Mouse (Mus musculus) mature B cell (primary cell): ENCODE measurements around the gene Leo1.

ENCODE experiments used
- in situ Hi-C: fragments of 300-500 bp; cut with MboI; formaldehyde crosslinking; loops from 2 replicates; pipeline ENCODE4 v1.14.3; 2019

The Leo1 gene

DNA sequence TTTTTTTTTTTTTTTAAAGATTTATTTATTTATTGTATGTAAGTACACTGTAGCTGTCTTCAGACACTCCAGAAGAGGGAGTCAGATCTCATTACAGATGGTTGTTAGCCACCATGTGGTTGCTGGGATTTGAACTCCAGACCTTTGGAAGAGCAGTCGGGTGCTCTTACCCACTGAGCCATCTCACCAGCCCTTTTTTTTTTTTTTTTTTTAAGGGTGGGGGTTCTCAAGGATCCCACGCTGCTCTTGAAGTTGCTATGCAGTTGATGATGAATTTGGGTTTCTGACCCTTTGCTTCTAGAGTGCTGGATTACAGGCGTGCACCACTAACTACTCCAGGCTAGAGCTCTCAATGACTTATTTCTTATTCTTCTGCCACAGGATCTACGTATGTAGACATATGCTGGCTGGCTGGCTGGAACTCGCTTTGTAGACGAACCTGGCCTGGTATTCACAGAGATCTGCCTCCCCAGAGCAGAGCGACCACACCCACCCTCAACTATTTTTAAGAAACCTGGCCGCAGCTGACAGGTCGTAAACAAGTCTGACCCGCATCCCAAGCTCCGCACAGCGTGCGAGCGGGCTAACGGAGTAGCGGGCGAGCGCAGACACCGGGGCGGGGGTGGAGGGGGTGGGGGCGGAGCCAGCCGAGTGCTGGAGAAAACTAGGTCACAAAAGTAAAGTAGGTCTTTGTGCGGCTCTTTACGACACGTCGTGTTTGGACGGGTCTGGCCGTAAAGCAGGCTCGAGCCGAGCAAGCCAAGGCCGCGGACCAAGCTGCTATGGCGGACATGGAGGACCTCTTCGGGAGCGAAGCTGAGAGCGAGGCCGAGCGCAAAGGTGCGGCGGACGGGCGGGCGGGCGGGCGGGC lies at the start of gene Leo1:
TSS of gene Leo1 (plus strand) at position 729 of the 871 bp plus-strand sequence.
- in situ Hi-C loops: no loop called here

DNA sequence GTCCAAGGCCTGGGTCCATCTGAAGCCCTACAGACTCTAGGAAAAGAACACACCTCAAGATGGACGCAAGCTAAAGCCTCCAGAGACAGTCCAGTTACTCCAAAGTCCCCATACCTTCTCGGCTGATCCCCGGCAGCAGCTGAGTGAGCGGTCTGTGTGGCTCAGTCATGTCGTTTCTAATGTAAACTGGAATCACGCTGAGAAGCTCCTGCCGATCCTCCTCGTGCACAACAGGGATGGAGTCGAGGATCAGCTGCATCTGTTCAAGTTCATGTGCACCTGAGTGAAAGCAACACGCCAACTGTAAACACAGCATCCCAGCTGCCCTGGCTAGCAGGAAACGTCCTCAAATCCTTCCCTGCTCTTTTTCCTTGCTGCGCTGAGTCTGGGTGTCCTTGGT lies 48.1 kb upstream of the Leo1 start:
- in situ Hi-C loops: no loop called here

DNA sequence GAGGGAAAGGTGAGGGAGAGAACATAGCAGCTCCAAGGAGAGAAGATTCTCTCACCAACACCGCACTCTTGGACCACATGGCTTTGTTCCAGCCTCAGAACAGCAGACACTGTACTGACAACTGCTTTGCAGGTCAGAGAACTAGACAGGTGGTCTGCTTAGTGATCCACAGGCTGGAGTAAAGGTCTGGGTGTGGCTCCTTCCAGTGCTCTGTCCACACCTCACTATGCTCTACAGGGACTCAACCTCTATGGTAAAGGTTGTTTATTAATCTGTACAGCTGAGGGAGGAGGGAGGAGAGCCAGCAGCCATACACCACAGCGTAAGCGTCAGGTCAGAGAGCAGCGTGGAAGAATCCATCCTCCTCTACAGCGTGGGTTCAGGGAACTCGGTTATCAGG lies 45.4 kb upstream of the Leo1 start:
- in situ Hi-C loops: no loop called here

DNA sequence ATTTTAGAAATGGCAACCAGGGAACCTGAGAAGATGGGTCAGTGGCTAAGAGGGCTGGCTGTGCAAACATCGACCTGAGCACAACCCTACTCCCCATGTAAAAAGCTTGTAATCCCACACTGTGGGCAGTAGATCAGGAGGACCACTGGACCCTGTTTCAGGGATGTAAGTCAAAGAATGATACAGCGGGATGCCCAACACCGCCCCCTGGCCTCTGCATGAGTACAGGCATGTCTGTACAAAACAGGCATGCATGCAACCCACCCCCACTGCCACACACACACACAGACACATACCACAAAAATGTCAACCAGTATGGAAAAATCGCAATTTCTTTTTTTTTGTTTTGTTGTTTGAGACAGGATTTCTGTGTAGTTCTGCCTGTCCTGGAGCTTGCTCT lies 42.3 kb upstream of the Leo1 start:
- in situ Hi-C loops: no loop called here

DNA sequence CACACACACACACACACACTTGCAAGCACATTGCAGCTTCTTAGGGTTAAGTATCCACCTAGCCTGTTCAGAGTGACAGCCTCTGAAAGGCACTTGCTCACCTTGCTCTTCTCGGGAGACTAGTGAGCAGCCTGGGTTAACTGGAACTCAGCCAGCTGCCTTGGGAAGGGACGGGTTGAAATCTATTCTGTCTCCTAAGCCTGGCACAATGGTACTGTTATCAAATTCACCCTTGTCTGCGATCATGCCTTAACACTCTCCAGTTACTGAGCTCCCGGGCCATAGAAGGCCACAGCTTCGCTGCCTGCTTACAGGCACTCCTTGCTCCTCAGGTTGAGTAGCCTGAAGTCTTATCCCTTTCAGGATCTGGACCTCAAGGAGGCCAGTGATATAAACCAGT lies 40.7 kb upstream of the Leo1 start:
- in situ Hi-C loops: no loop called here

DNA sequence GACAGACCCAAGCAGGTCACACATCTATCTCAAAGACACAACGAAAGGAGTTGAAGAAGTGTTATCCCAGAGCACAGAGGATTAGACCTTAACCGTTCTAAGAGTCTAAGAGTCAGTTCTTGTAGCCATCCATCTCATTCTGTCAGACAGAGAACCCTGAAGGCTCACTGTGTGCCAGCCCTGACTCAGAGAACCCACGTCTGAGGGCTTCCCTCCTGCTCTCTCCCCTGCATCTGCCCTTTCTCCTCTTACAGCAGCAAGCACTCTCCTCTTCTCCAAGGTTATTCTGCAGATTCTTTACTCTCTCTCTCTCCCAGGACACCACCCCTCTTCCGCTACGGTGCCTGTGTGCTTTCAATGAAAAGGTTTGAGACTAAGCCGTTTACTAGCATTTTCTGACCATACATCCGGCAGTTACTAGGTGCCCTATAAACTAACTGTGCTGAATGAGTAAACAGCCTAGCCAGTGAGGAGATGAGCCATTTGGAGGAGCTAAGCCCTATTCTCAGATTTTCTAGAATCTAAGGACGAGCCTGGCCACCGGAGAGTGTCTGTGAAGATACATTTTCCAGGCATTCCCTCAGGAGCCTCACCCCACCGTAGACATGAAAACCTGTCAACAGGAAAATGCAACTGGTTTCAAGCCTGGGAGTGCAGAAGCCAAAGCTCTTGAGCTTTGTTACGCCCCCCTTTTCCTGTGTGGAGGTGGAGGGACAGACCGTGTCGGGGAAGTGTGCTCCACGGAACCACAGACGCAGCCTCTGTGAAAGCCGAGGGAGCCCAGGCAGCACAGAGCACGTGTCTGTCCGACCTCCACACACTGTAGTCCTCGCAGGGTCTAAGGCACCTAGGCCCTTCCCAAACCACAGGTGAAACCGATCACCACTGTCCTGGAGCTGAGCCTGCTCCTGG lies 39.5 kb upstream of the Leo1 start:
- in situ Hi-C loops: no loop called here

DNA sequence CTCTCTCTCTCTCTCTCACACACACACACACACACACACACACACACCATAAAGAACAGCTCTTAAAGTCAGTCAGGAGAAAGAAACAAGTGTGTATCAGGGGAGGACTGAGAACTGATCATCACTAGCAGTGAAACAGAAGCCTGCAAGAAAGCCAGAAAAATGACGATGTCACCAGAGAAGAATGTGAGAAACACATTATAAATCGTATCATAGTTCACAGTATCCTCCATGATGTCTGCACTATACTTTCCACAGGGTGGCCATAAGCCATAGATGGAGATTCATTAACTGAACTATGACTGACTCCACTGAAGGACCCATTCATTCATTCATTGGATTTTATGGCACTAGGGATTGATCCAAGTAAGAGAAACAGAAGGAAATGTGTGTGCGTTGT lies 37.8 kb upstream of the Leo1 start:
- in situ Hi-C loops: no loop called here

DNA sequence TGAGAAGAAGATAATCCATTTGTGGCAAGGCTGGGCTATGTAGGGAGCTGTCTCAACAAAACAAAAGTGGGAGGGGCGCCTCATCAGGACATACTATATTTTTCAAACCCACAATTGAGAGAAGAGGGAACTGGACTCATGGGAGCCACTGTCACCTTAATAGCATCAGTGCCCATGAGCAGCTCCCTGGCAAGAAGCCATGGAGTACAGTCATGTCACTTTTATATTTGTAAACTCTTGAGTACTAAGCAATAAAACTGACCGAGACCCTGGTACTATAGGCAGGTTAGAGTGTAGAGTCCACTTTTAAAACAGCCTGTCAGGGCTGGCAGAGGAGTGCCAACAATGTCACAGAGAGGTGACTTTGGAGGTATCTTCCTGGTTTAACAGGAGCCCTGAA lies 35.2 kb upstream of the Leo1 start:
- in situ Hi-C loops: no loop called here

DNA sequence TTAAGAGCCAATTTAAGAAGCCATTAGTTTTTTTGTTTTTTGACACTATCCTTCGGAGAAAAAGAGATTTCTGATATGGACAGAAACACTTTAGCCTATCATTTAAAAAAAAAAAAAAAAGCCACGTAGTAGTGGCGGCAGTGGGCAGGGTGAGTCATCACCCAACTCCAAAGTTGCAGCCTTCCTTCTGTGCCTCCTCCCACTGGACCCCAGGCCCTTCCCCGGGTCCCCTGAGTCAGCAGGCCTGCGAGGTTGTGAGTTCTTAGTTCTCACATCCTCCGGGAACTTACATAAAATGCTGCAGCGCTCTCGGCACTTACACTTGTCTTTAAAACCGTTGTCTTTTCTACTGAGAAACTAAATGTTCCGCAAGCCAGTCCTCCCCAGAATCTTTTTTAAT lies 33.5 kb upstream of the Leo1 start:
- in situ Hi-C loops: no loop called here

DNA sequence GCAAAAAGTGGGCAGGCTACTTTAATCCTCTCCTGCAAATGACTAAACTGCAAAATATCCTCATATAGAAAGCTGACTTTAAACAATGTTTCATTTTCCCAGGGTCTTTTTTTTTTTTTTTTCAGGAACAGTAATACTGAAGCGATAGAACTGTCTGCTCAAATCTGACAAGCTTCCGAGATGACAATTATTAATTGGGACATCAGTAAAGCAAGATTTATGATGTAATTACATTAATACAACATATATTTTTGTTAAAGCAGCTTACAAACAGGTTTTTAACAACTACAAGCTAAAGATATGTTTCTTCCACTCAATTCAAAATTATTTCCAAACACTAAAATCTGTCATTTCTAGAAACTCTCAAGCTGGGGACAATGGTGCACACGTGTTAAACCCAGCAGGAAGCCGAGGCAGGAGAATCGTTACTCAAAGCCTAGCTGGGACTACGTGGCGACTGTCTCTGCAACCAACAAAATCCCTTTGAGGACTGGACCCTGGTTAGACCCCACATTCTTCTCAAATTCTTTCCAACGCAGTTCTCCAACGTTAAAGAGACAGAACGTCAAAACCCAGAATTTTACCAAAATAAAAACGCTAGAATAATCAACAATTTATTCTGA lies 33.0 kb upstream of the Leo1 start:
- in situ Hi-C loops: no loop called here

DNA sequence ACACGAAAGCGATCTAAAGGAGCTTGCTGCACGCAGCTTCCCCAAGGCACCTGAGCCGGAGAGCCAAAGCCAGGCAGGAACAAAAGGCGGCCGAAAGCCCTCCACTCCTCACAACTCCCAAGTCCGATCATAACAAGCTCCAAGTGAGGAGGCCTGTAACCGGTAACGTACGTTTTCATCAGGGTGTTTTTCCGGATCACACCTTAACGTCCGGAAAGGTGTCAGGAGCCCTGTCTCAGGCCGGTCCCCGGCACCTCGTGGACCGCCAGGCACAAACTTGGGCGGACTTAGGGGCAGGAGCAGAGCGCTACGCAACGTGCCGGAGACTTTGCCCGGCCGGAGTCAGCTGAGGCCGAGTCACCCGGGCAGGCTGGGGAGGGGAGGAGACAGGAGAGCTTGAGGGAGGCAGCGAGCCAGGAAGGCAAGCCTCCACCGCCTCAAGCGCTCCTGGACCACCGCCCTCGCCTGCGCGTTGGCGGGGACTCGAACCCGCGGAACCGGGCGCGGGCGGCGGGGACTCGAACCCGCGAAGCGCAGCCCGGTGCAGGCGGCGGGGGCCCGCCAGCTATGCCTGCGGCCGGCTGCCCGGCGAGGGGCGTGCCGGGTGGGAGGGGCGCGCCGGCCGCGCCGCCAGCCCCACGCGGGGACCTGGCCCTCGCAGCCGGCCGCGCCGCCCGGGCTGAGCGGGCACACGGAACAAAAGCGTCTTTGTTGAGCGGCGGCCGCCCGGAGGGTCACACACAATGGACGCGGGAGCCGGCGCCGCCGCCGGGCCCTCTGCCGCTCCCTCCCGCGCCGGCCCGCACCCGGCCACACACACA lies 32.1 kb upstream of the Leo1 start:
- in situ Hi-C loops: no loop called here

DNA sequence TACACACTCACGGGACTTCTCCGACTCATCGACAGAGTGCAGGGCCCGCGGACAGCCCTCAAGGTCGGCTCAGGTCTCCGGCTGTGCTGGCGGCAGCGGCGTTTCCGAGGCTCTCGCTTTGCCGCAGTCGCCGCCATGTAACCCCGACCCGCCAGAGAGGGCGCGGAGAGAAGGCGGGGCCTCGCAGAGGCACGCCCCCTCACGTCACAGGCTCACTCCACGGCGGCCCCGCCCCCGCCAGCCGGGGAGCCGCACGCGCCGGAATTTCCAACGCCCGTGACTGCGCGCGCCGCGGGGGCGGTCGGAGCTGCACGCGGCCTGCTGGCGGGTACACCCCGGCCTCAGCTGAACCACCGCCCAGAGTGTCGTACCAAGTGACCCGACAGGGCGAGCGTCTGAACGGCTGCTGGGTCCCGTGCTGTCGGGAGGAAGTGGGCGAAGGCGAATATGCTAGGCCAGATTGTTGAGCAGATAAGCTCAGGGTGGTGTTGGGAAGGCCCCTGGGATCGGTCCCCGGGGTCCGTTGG lies 31.4 kb upstream of the Leo1 start, which contains the start of gene Mapk6:
TSS of gene Mapk6 (minus strand) at position 154 of the 527 bp plus-strand sequence.
- in situ Hi-C loops: no loop called here

DNA sequence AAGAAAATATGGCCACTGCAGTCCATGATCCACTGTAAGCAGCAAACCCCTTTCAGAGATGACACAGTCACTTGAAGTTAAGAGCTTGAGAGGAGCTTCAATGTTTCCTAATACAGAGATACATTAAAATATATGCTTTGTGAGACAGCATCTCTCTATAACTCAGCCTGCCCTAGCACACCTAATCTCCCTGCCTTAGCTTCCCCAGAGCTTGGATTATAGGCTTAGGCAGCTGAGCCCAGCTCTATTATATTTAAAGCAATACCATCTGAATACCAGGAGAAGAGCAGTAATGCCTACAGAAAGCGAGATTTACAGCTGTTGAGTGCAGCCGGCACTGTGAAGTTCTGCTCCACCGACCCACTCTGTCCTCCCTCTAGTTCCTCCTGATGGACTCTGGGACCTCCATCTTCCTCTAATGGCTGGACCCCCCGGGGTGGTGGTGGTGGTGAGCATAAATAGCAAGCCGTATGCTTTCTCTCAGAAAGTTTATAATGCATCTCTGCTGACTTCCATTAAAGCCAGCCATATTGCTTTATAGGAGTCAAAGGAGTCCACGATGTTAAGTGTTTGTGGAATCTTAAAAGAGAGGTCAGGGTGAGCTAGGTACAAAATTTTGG lies 30.3 kb upstream of the Leo1 start:
- in situ Hi-C loops: no loop called here

DNA sequence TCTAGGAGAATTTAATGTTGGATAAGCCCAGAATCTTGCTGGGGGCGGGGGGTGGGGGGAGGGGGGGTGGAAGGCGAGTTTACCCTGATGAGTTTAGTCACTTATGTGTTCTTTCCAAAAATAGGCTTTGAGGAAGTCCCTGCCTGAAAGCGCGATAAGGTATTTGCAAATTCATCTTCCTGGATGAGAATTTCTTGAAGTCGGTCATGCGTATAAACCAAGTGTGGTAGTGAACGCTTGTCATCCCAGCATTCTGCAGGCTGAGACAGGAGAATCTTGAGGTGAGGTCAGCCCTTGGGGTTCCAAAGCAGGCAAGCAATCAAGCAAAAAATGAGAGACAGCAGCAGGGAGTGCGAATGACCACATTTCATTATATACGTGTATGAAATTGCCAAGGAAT lies 29.7 kb upstream of the Leo1 start:
- in situ Hi-C loops: no loop called here

DNA sequence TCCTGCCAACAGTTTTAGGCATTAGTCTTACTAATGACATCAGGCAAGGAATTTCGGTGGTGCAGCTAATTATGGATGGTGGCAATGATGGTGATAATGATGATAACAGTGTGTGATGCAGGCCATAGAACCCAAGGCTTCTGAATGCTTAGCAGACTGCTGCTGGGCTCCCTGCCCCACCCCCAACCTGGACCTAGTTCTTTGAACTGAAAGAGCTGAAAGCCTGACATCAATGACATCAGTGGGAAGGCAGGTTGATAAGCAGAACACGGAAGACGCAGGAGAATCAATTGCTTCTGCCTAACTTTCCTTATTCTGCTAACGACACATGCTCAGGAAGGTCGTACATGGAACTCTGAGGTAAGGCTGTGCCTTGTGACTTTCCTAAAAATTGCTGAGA lies 28.1 kb upstream of the Leo1 start:
- in situ Hi-C loops: no loop called here

DNA sequence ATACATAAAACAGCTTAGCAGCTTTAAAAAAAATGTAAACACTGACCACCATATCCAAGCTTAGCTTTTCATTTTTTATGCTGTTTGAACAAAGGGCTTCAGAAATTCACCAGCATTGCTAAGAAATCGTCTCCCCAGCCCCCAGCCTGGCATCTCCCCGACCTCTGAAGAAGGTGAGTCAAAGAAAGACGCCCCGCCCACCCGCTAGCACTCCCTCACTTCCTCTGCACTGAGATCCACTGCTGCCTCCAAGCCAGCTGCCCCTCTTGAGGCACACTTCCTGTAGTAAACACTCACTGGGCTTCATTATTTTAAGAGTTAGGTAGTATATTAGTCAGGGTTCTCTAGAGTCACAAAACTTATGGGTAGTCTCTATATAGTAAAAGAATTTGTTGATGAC lies 27.1 kb upstream of the Leo1 start:
- in situ Hi-C loops: no loop called here

DNA sequence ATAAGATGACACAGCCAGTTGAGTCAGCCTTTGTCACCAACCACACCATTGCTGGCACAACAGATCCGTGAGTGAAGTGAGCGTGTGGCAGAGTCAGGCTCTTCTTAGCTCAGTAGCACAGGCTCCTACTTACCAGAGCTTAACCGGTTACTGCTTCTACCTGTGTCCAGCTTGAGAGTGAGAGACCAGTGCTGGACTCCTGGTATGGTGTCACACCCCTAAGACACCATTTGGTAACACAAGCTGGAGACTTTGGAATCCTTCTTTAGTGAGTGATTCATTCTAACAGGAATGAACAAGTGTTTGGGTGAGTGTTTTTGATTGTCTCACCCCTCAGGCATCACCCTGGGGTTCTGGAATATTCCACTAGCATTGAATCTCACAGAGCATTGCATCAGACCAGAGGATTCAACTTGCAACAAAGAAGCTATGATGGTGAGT lies 19.1 kb upstream of the Leo1 start:
- in situ Hi-C loops: no loop called here

DNA sequence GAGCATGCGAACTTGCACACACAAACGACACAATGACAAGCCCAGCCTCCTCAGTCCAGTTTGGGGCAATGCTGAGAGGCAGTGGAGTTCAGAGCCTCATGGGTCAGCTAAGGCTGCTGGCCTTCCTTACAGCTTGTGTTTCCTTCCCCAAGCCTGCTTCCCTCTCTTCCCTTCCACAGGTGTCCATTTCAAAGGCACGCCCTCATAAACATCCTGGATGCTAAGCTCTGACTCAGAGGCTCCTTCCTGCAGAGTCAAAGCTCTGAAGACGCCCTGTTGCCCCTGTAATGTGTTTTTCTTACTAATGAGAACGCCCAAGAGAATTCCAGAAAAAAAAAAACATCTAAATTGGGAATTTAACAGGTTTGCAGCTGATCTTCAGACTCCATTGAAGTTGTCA lies 17.6 kb upstream of the Leo1 start:
- in situ Hi-C loops: no loop called here

DNA sequence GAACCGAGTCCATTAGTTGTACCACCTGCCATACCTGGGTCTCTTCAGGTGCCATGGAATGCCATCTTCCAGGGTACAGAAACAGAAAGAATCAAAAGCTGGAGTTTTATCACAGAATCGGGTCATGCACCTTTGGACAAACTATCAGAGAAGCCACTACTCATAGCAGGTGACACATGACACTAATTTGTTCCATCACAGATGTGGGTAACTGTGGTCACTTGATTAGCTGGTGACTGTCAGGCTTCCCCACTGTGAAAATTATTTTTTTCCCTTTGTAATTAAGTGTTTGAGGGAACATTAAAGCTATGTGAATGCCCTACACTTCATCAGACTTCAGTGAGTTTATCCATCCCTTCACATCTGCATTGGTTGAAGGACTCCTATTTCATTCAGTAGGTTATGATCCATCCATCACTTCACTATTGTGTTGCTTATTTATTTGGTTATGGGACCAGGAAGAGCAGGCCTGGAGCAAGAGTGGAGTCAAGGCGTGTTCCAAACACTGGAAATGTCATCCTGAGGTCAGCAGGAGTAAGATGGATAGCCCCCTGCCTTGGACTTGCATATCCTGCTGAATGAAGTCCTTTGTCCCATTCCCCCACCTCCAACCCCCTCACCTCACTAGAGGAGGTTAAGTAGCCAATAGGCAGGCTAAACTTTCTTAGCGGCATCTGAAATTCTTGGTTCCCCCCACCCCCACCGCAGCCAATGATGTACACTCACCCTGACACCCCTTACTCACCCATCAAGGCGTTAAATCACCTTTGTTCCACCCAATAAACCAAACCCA lies 16.8 kb upstream of the Leo1 start:
- in situ Hi-C loops: no loop called here

DNA sequence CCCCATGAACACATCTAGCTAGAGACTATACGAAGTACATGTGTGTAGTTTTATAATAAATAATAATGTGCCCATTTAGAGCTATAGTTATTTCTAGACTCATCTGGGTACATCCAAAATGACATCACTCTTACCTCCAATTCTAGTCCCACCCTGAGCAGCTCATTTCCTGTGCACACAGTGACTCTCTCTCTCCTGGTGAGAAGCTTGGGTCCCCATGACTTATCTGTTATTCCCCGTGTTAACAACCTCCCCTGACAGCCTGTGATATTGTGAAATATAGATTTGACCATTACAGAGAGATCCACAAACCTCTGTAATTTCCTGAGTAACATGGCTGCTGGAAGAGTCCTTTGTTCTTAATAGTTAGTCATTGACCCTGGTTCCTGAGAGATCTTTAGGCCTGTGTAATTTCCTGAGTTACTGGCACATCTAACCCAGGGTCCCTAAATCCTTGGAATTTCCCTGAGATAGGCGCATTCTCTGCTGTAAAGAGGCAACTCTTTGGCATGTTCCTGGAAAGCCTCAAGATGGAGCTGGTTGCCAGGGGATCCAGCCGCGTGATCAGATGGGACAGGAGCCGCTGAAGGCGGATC lies 15.4 kb upstream of the Leo1 start:
- in situ Hi-C loops: no loop called here
